ENCODE assay signal across 28 mouse cellular contexts in genomic region chr12:73475774-73476173, GRCm38 (mm10).
DNase-seq lines count a peak whose midpoint lies in the region; ATAC-seq and TF ChIP-seq lines count a peak whose summit lies in the region.
"Had no signal": no experiment of that assay in that cellular context is flagged by ENCODE, and none has a peak within 500 bp of the region (broad histone marks: within the 10 kb centered on the region; RNA-seq: fewer than 3 reads in every experiment).

No protein-coding gene starts in this region.

- no peak for ATAC-seq in limb, embryonic 13.5 days (ENCODE audit: low FRiP score, low read depth)
- ATAC-seq: CD4-positive, CD25-positive, alpha-beta regulatory T cell, adult 4 months; forebrain, embryonic 13.5 days; intestine, postnatal 0 days had no signal

- H3K4me1 ChIP-seq in limb, embryonic 13.5 days: peaks cover 40% of the 10 kb centered on the region
- H3K4me1 ChIP-seq in heart, embryonic 10.5 days: peaks cover 13% of the 10 kb centered on the region
- H3K4me1 ChIP-seq: forebrain, embryonic 13.5 days; liver, embryonic 15.5 days had no signal

- intact Hi-C loops in gastrocnemius, adult 2 months (cut with DNase I): no loop called here

- H3K27ac ChIP-seq in gastrocnemius, adult 2 months: peak overlapping the region; percentile 59
- no peak overlapping the region for H3K27ac ChIP-seq in limb, embryonic 13.5 days
- H3K27ac ChIP-seq in heart, embryonic 10.5 days: no peak overlapping the region
- H3K27ac ChIP-seq: forebrain, embryonic 13.5 days; heart, adult 2 months; heart, embryonic 13.5 days; hindbrain, embryonic 14.5 days; left cerebral cortex, adult 2 months; liver, embryonic 15.5 days; neural tube, embryonic 12.5 days had no signal

- no peak for TF ChIP-seq CTCF in gastrocnemius, adult 2 months (IDR thresholded peaks at IDR 0.05)

- H3K4me3 ChIP-seq in gastrocnemius, adult 2 months: no peak overlapping the region
- H3K4me3 ChIP-seq in limb, embryonic 13.5 days: no peak overlapping the region
- no peak overlapping the region for H3K4me3 ChIP-seq in heart, embryonic 10.5 days
- H3K4me3 ChIP-seq: forebrain, embryonic 13.5 days; heart, adult 2 months; heart, embryonic 13.5 days; left cerebral cortex, adult 2 months; liver, embryonic 15.5 days; neural tube, embryonic 12.5 days had no signal

- no peaks in the 10 kb centered on the region for H3K9me3 ChIP-seq in limb, embryonic 13.5 days
- no peaks in the 10 kb centered on the region for H3K9me3 ChIP-seq in heart, embryonic 10.5 days
- H3K9me3 ChIP-seq: forebrain, embryonic 13.5 days; heart, embryonic 13.5 days; liver, embryonic 15.5 days; neural tube, embryonic 12.5 days had no signal

- peaks cover 27% of the 10 kb centered on the region for H3K27me3 ChIP-seq in limb, embryonic 13.5 days
- 0 out of 2 replicates have a peak, but pooled peaks cover 3% of the 10 kb centered on the region for H3K27me3 ChIP-seq in heart, embryonic 10.5 days (ENCODE audit: insufficient read depth, poor library complexity, severe bottlenecking)
- H3K27me3 ChIP-seq: forebrain, embryonic 13.5 days; heart, embryonic 13.5 days; liver, embryonic 15.5 days; neural tube, embryonic 12.5 days had no signal

- 45% methylated on average over 3 of the region's 3 CpGs for WGBS in limb, embryonic 13.5 days
- whole genome bisulfite sequencing in heart, embryonic 10.5 days: 67% methylated on average over 3 of the region's 3 CpGs

- H3K9ac ChIP-seq in limb, embryonic 13.5 days: no peak overlapping the region
- H3K9ac ChIP-seq: forebrain, embryonic 13.5 days; hindbrain, embryonic 14.5 days; liver, embryonic 15.5 days; lung, embryonic 14.5 days; neural tube, embryonic 12.5 days had no signal

- H3K4me2 ChIP-seq in limb, embryonic 13.5 days (replicated peaks): 0 out of 2 replicates have a peak overlapping the region, but pooled peaks have one; percentile 7
- H3K4me2 ChIP-seq: forebrain, embryonic 13.5 days; hindbrain, embryonic 14.5 days; liver, embryonic 15.5 days; lung, embryonic 14.5 days; neural tube, embryonic 12.5 days had no signal

- no peaks in the 10 kb centered on the region for H3K36me3 ChIP-seq in limb, embryonic 13.5 days
- no peaks in the 10 kb centered on the region for H3K36me3 ChIP-seq in heart, embryonic 10.5 days
- H3K36me3 ChIP-seq: heart, embryonic 13.5 days; liver, embryonic 15.5 days; neural tube, embryonic 12.5 days had no signal

- DNase-seq in gastrocnemius, adult 2 months: no peak
- DNase-seq in gastrocnemius, postnatal 25 days: no peak
- peak; percentile 12 to 14 for DNase-seq in right cerebral cortex, adult 2 months (ENCODE audit: low spot score in 2 of 2)
- DNase-seq in right cerebral cortex, postnatal 4 days: no peak
- DNase-seq in cerebellum, adult 11 months: no peak
- DNase-seq in heart, embryonic 10.5 days (ENCODE audit: low spot score): no peak
- DNase-seq: adrenal gland, adult 2 months; cerebellum, adult 9-10 months; cerebellum, postnatal 36 days; gastrocnemius, postnatal 36 days; heart, adult 2 months; heart, postnatal 10 days; kidney, adult 9 months; kidney, postnatal 10 days; layer of hippocampus, adult 9-11 months; left cerebral cortex, postnatal 4 days; lung, postnatal 14 days; thymus, postnatal 4 days had no signal

Comparison
In these comparisons a context has a peak if more than half of its experiments do, and no peak if none do; other contexts are left out.
1. DNase-seq: peak in right cerebral cortex, adult 2 months (2 of 2); none in gastrocnemius, adult 2 months (single experiment), gastrocnemius, postnatal 25 days (single experiment), right cerebral cortex, postnatal 4 days (single experiment), cerebellum, adult 11 months (single experiment) and heart, embryonic 10.5 days (single experiment).